Mouse (Mus musculus): ENCODE results near the gene Mien1. TPM values are rescaled to one million over a fixed set of nuclear protein-coding genes. Genes with fewer than 3 reads are reported as not detected.

Gene Mien1
- total and polyA plus RNA-seq, 3 experiments: 71.6 to 93.2 TPM; not detected in 1

- H3K79me2 ChIP-seq (ENCODE audit: control insufficient read depth, insufficient read depth, low read length, poor library complexity): no peaks in the 10 kb centered on the region
- no peak overlapping the region for H3K4me3 ChIP-seq (ENCODE audit: control insufficient read depth in 1 of 2, insufficient read depth in 1 of 2, low read depth in 2 of 2, low read length in 2 of 2)
- no peaks in the 10 kb centered on the region for H3K4me1 ChIP-seq (ENCODE audit: control insufficient read depth in 1 of 2, insufficient read depth in 2 of 2, low read length in 2 of 2)
- no peak for DNase-seq (ENCODE audit: low read depth, low spot score)
- no peak overlapping the region for H3K9ac ChIP-seq (ENCODE audit: control insufficient read depth, low read depth, low read length, poor library complexity, severe bottlenecking)
- peaks cover 28 to 34% of the 10 kb centered on the region in 2 experiments for H3K27me3 ChIP-seq (ENCODE audit: control insufficient read depth in 1 of 2, insufficient read depth in 2 of 2, low read length in 2 of 2)
- no peak for TF ChIP-seq CHD2 (IDR thresholded peaks at IDR 0.05; ENCODE audit: low read length)
- no peak for TF ChIP-seq ZMIZ1 (IDR thresholded peaks at IDR 0.05; ENCODE audit: low read depth, low read length)
- no peak for TF ChIP-seq MAX (IDR thresholded peaks at IDR 0.05; ENCODE audit: low read length)
- TF ChIP-seq RAD21 (IDR thresholded peaks at IDR 0.05; ENCODE audit: low read depth, low read length): no peak
- TF ChIP-seq CHD1 (IDR thresholded peaks at IDR 0.05; ENCODE audit: low read depth, low read length): no peak
- TF ChIP-seq EP300 (IDR thresholded peaks at IDR 0.05; ENCODE audit: low read depth in 1 of 2, low read length in 2 of 2): no peak
- no peak for TF ChIP-seq ZKSCAN1 (IDR thresholded peaks at IDR 0.05; ENCODE audit: low read depth, low read length)
- TF ChIP-seq BHLHE40 (IDR thresholded peaks at IDR 0.05; ENCODE audit: borderline replicate concordance, low read depth, low read length): no peak
- no peak for TF ChIP-seq RCOR1 (IDR thresholded peaks at IDR 0.05; ENCODE audit: low read depth, low read length)
- TF ChIP-seq TAL1 (IDR thresholded peaks at IDR 0.05; ENCODE audit: low read length): no peak
- no peak for TF ChIP-seq ELF1 (IDR thresholded peaks at IDR 0.05; ENCODE audit: low read depth, low read length)
- no peak for TF ChIP-seq SIN3A (IDR thresholded peaks at IDR 0.05; ENCODE audit: low read length)
- TF ChIP-seq ZC3H11A (IDR thresholded peaks at IDR 0.05; ENCODE audit: low read depth, low read length): no peak
- no peak for TF ChIP-seq JUND (IDR thresholded peaks at IDR 0.05; ENCODE audit: low read depth, low read length)
- no peak for TF ChIP-seq ZNF384 (IDR thresholded peaks at IDR 0.05; ENCODE audit: low read depth, low read length)
- TF ChIP-seq TBP (IDR thresholded peaks at IDR 0.05; ENCODE audit: low read depth, low read length): no peak
- H3K36me3 ChIP-seq (ENCODE audit: control insufficient read depth in 1 of 2, insufficient read depth in 2 of 2, low read length in 2 of 2): no peaks in the 10 kb centered on the region
- H3K9me3 ChIP-seq (replicated peaks; ENCODE audit: insufficient read depth, low read length): no peaks in the 10 kb centered on the region
- H3K27ac ChIP-seq (ENCODE audit: control insufficient read depth, low read depth, low read length): no peak overlapping the region
These were observed 32.0 kb upstream of the Mien1 start for GRCm38 (mm10) chr11:98470795-98471194.

GRCm38 (mm10) chr11:98469761-98470714 lies 31.2 kb upstream of the Mien1 start:
- no peak for TF ChIP-seq SIN3A (IDR thresholded peaks at IDR 0.05; ENCODE audit: low read length)
- no peak for TF ChIP-seq MXI1 (IDR thresholded peaks at IDR 0.05; ENCODE audit: low read depth, low read length)
- no peak for TF ChIP-seq MYC (IDR thresholded peaks at IDR 0.05; ENCODE audit: low read depth, low read length)
- TF ChIP-seq UBTF (IDR thresholded peaks at IDR 0.05; ENCODE audit: borderline replicate concordance, insufficient read depth, low read depth, low read length): no peak
- TF ChIP-seq TAL1 (IDR thresholded peaks at IDR 0.05; ENCODE audit: low read length): no peak
- TF ChIP-seq JUND (IDR thresholded peaks at IDR 0.05; ENCODE audit: low read depth, low read length): no peak
- no peak for TF ChIP-seq BHLHE40 (IDR thresholded peaks at IDR 0.05; ENCODE audit: borderline replicate concordance, low read depth, low read length)
- TF ChIP-seq USF2 (IDR thresholded peaks at IDR 0.05; ENCODE audit: borderline replicate concordance in 1 of 2, insufficient read depth in 1 of 2, low read depth in 1 of 2, low read length in 2 of 2): no peak
- TF ChIP-seq POLR2AphosphoS5 (IDR thresholded peaks at IDR 0.05; ENCODE audit: borderline replicate concordance, low read depth, low read length): no peak
- no peak for TF ChIP-seq CTCF (IDR thresholded peaks at IDR 0.05 in 2 of 3, conservative IDR thresholded peaks at IDR 0.05 in 1 of 3; ENCODE audit: control insufficient read depth in 1 of 3, insufficient read depth in 1 of 3, low read depth in 2 of 3, low read length in 3 of 3, poor library complexity in 1 of 3, severe bottlenecking in 1 of 3)
- no peak for TF ChIP-seq NELFE (IDR thresholded peaks at IDR 0.05; ENCODE audit: low read depth, low read length)
- TF ChIP-seq GATA1 (IDR thresholded peaks at IDR 0.05; ENCODE audit: low read depth, low read length): no peak
- TF ChIP-seq KAT2A (conservative IDR thresholded peaks at IDR 0.05; ENCODE audit: low read depth, low read length): no peak
- no peak for TF ChIP-seq ELF1 (IDR thresholded peaks at IDR 0.05; ENCODE audit: low read depth, low read length)
- Histone ChIP-seq H3K27ac (ENCODE audit: control insufficient read depth, low read depth, low read length) (no peak overlapping the region), H3K27me3 (ENCODE audit: control insufficient read depth in 1 of 2, insufficient read depth in 2 of 2, low read length in 2 of 2) (peaks cover 23 to 31% of the 10 kb centered on the region in 2 experiments), H3K4me1 (ENCODE audit: control insufficient read depth in 1 of 2, insufficient read depth in 2 of 2, low read length in 2 of 2) (no peaks in the 10 kb centered on the region), H3K9ac (ENCODE audit: control insufficient read depth, low read depth, low read length, poor library complexity, severe bottlenecking) (no peak overlapping the region), H3K9me3 (replicated peaks; ENCODE audit: insufficient read depth, low read length) (no peaks in the 10 kb centered on the region), H3K79me2 (ENCODE audit: control insufficient read depth, insufficient read depth, low read length, poor library complexity) (no peaks in the 10 kb centered on the region), H3K36me3 (ENCODE audit: control insufficient read depth in 1 of 2, insufficient read depth in 2 of 2, low read length in 2 of 2) (no peaks in the 10 kb centered on the region), H3K4me3 (ENCODE audit: control insufficient read depth in 1 of 2, insufficient read depth in 1 of 2, low read depth in 2 of 2, low read length in 2 of 2) (no peak overlapping the region)
- no peak for DNase-seq (ENCODE audit: low read depth, low spot score)
